Mouse (Mus musculus) intestine, embryonic 14.5 days (tissue): ENCODE results near the gene Lcn11. TPM values are rescaled to one million over a fixed set of nuclear protein-coding genes. Genes with fewer than 3 reads are reported as not detected.
"Not testable (repeated sequence)": the region's sequence is repeated elsewhere in the genome, so short reads cannot be mapped to it uniquely, and the experiment has no call there.

Experiments used
- ATAC-seq: fragments of 200-750 bp; cut with Nextera tagmentation; replicated peaks from 2 replicates; pipeline ENCODE4 v1.8.0; 2017; ENCODE audit warnings: low read depth, moderate number of reproducible peaks, moderate TSS enrichment, moderate library complexity; ENCODE audit not compliant: low FRiP score, low TSS enrichment
- DNase-seq: peaks from one replicate; pipeline ENCODE4 v3.0.0-alpha.2; 2018; ENCODE audit warnings: low spot score
- H3K27ac ChIP-seq: fragments of 300-500 bp; sonication (generic); 2 replicates; pipeline ENCODE4 v1.5.1; 2014; ENCODE audit warnings: low read depth, mild to moderate bottlenecking, control low read depth
- H3K27me3 ChIP-seq: fragments of 300-500 bp; sonication (generic); replicated peaks from 2 replicates; pipeline ENCODE4 v1.6.1; 2014; ENCODE audit warnings: low read length, control low read depth; ENCODE audit not compliant: control insufficient read depth, insufficient read depth
- H3K36me3 ChIP-seq: fragments of 300-500 bp; sonication (generic); 2 replicates; pipeline ENCODE4 v1.6.1; 2014; ENCODE audit warnings: low read length, control low read depth; ENCODE audit not compliant: control insufficient read depth, insufficient read depth
- H3K4me1 ChIP-seq: fragments of 300-500 bp; sonication (generic); replicated peaks from 2 replicates; pipeline ENCODE4 v1.6.1; 2014; ENCODE audit warnings: low read length, control low read depth, mixed read lengths; ENCODE audit not compliant: control insufficient read depth, insufficient read depth
- H3K4me2 ChIP-seq: fragments of 300-500 bp; sonication (generic); 2 replicates; pipeline ENCODE4 v1.6.1; 2014; ENCODE audit warnings: low read length
- H3K4me3 ChIP-seq: fragments of 300-500 bp; sonication (generic); 2 replicates; pipeline ENCODE4 v1.5.1; 2014; ENCODE audit warnings: low read depth, low read length, control low read depth, mixed read lengths
- H3K9ac ChIP-seq: fragments of 300-500 bp; sonication (generic); 2 replicates; pipeline ENCODE4 v1.6.1; 2014; ENCODE audit warnings: mild to moderate bottlenecking, low read length
- H3K9me3 ChIP-seq: fragments of 300-500 bp; sonication (generic); 2 replicates; pipeline ENCODE4 v1.6.1; 2016; ENCODE audit warnings: low read length, control low read depth; ENCODE audit not compliant: control insufficient read depth
- WGBS: fragments of 180-500 bp; shearing (Covaris S2); extraction: QIAGEN DNeasy Blood & Tissue Kit; methylation state at CpG from one replicate; pipeline ENCODE4 v1.1.7; 2014; 5-methylcytosine and 5-hydroxymethylcytosine counted together
- polyA plus RNA-seq: library from polyadenylated mRNA; unstranded; fragments of >200 nt; fragmentation: Nextera tagmentation; extraction: Ambion mirVana; gene quantifications from 2 replicates; pipeline ENCODE4 v1.2.1, GENCODE M21; 2014

Lcn11 gene
- polyA plus RNA-seq, result not detected in 2 replicates

GRCm38 (mm10) chr2:25776717-25777116, at the start of gene Lcn11:
TSS of gene Lcn11 (plus strand) at chr2:25777017.
- no peaks in the 10 kb centered on the region for H3K9me3 ChIP-seq
- DNase-seq (no peak), ATAC-seq (no peak)
- H3K4me2 ChIP-seq, result no peak within 1 kb of the TSS
- H3K36me3 ChIP-seq, result no peaks in the 10 kb centered on the region
- no peaks in the 10 kb centered on the region for H3K4me1 ChIP-seq
- H3K4me3 ChIP-seq, result no peak within 1 kb of the TSS
- H3K9ac ChIP-seq, result no peak within 1 kb of the TSS
- no peaks in the 10 kb centered on the region for H3K27me3 ChIP-seq
- 96% methylated on average over 1 of the region's 1 CpGs for WGBS
- H3K27ac ChIP-seq, result no peak within 1 kb of the TSS

- no peaks in the 10 kb centered on the region for H3K36me3 ChIP-seq
- H3K9me3 ChIP-seq, result no peaks in the 10 kb centered on the region
- 57% methylated on average over 2 of the region's 2 CpGs for WGBS
- ATAC-seq (no peak), DNase-seq (no peak)
- no peaks in the 10 kb centered on the region for H3K4me1 ChIP-seq
- H3K4me2 ChIP-seq, result no peak overlapping the region
- no peak overlapping the region for H3K27ac ChIP-seq
- no peak overlapping the region for H3K9ac ChIP-seq
- H3K4me3 ChIP-seq, result no peak overlapping the region
- no peaks in the 10 kb centered on the region for H3K27me3 ChIP-seq
Measured at GRCm38 (mm10) chr2:25733199-25733930, 43.5 kb upstream of the Lcn11 start.

GRCm38 (mm10) chr2:25736709-25737108, 40.1 kb upstream of the Lcn11 start, which contains the start of gene Obp2b:
TSS of gene Obp2b (plus strand) at chr2:25737009.
- H3K36me3 ChIP-seq, H3K4me3 ChIP-seq, H3K27me3 ChIP-seq, H3K9ac ChIP-seq, H3K4me2 ChIP-seq, H3K4me1 ChIP-seq, DNase-seq, ATAC-seq, H3K9me3 ChIP-seq, H3K27ac ChIP-seq: not testable (repeated sequence)
- WGBS, result 76% methylated on average over 3 of the region's 3 CpGs

- DNase-seq, result no peak
- 58% methylated on average over 1 of the region's 1 CpGs for WGBS
Measured at GRCm38 (mm10) chr2:25741671-25742070, 35.1 kb upstream of the Lcn11 start.

GRCm38 (mm10) chr2:25754201-25754600, 22.6 kb upstream of the Lcn11 start:
- H3K36me3 ChIP-seq, result no peaks in the 10 kb centered on the region
- WGBS, result 95% methylated on average over 1 of the region's 1 CpGs
- H3K27me3 ChIP-seq, result no peaks in the 10 kb centered on the region
- H3K9ac ChIP-seq, result no peak overlapping the region
- no peak overlapping the region for H3K27ac ChIP-seq
- ATAC-seq (no peak), DNase-seq (no peak)
- H3K9me3 ChIP-seq, result no peaks in the 10 kb centered on the region
- no peak overlapping the region for H3K4me2 ChIP-seq
- no peaks in the 10 kb centered on the region for H3K4me1 ChIP-seq
- H3K4me3 ChIP-seq, result no peak overlapping the region

More at GRCm38 (mm10) chr2:25741671-25742070, 35.1 kb upstream of the Lcn11 start:
- no peak for ATAC-seq
- Histone ChIP-seq H3K9ac (no peak overlapping the region), H3K4me1 (no peaks in the 10 kb centered on the region), H3K9me3 (no peaks in the 10 kb centered on the region), H3K27ac (no peak overlapping the region), H3K4me2 (no peak overlapping the region), H3K4me3 (no peak overlapping the region), H3K36me3 (no peaks in the 10 kb centered on the region), H3K27me3 (no peaks in the 10 kb centered on the region)

GRCm38 (mm10) chr2:25758064-25758625, 18.7 kb upstream of the Lcn11 start:
- H3K36me3 ChIP-seq, result no peaks in the 10 kb centered on the region
- no peaks in the 10 kb centered on the region for H3K27me3 ChIP-seq
- no peak for DNase-seq
- H3K4me3 ChIP-seq, result no peak overlapping the region
- WGBS, result 63% methylated on average over 4 of the region's 4 CpGs
- ATAC-seq, result no peak
- no peaks in the 10 kb centered on the region for H3K9me3 ChIP-seq
- H3K4me1 ChIP-seq, result no peaks in the 10 kb centered on the region
- H3K27ac ChIP-seq, result no peak overlapping the region
- H3K4me2 ChIP-seq, result no peak overlapping the region
- no peak overlapping the region for H3K9ac ChIP-seq

- Histone ChIP-seq H3K4me2 (no peak within 1 kb of the TSS), H3K9ac (no peak within 1 kb of the TSS), H3K4me3 (no peak within 1 kb of the TSS), H3K27me3 (no peaks in the 10 kb centered on the region), H3K36me3 (no peaks in the 10 kb centered on the region), H3K9me3 (no peaks in the 10 kb centered on the region), H3K27ac (no peak within 1 kb of the TSS), H3K4me1 (no peaks in the 10 kb centered on the region)
- 29% methylated on average over 2 of the region's 2 CpGs for WGBS
- no peak for DNase-seq
- ATAC-seq, result no peak
Measured at GRCm38 (mm10) chr2:25765269-25765668, 11.5 kb upstream of the Lcn11 start, which contains the start of gene Lcn3. TSS of gene Lcn3 (plus strand) at chr2:25765569.

GRCm38 (mm10) chr2:25767764-25768163, 9.1 kb upstream of the Lcn11 start:
- ATAC-seq (no peak), DNase-seq (no peak)
- no peak overlapping the region for H3K27ac ChIP-seq
- no peak overlapping the region for H3K4me2 ChIP-seq
- H3K27me3 ChIP-seq, result no peaks in the 10 kb centered on the region
- no peak overlapping the region for H3K9ac ChIP-seq
- H3K4me1 ChIP-seq, result no peaks in the 10 kb centered on the region
- H3K9me3 ChIP-seq, result no peaks in the 10 kb centered on the region
- H3K4me3 ChIP-seq, result no peak overlapping the region
- 85% methylated on average over 4 of the region's 4 CpGs for WGBS
- H3K36me3 ChIP-seq, result no peaks in the 10 kb centered on the region

- Histone ChIP-seq H3K4me2 (no peak overlapping the region), H3K4me3 (no peak overlapping the region), H3K27me3 (no peaks in the 10 kb centered on the region), H3K4me1 (no peaks in the 10 kb centered on the region), H3K9ac (no peak overlapping the region), H3K27ac (no peak overlapping the region), H3K36me3 (no peaks in the 10 kb centered on the region), H3K9me3 (no peaks in the 10 kb centered on the region)
- 81% methylated on average over 2 of the region's 2 CpGs for WGBS
- ATAC-seq (no peak), DNase-seq (no peak)
Measured at GRCm38 (mm10) chr2:25773507-25773906, 3.3 kb upstream of the Lcn11 start.
